Mouse (Mus musculus) CH12.LX (cell line): Measurements from ENCODE around the gene Txndc11. TPM values are rescaled to one million over a fixed set of nuclear protein-coding genes. Genes with fewer than 3 reads are reported as not detected.

Experiments
- DNase-seq: peaks from one replicate; pipeline ENCODE4 v3.0.0-alpha.2; 2013; ENCODE audit errors: extremely low read depth
- H3K27ac ChIP-seq: 2 replicates; pipeline ENCODE4 v1.5.1; 2012; ENCODE audit warnings: low read depth, mild to moderate bottlenecking, control low read depth, moderate library complexity; ENCODE audit not compliant: insufficient read depth
- H3K27me3 ChIP-seq: replicated peaks from 2 replicates; pipeline ENCODE3; 2012; ENCODE audit warnings: inconsistent platforms
- H3K36me3 ChIP-seq, 2 experiments: replicated peaks in 1 of 2; 2 replicates each; pipeline versions ENCODE3 to v1.6.1; 2012; ENCODE audit warnings: inconsistent platforms in 1 of 2, low read length in 1 of 2, mild to moderate bottlenecking in 1 of 2, mixed read lengths in 1 of 2, moderate library complexity in 1 of 2; ENCODE audit not compliant: control insufficient read depth in 1 of 2, insufficient read depth in 1 of 2
- H3K4me1 ChIP-seq, 2 experiments: 2 replicates each; pipeline ENCODE4 v1.6.1; 2012; ENCODE audit warnings: inconsistent platforms in 1 of 2, moderate library complexity in 1 of 2; ENCODE audit not compliant: insufficient read depth in 2 of 2, control insufficient read depth in 1 of 2
- H3K4me2 ChIP-seq: 2 replicates; pipeline ENCODE4 v1.6.1; 2012; ENCODE audit warnings: low read depth, mild to moderate bottlenecking, control low read depth; ENCODE audit not compliant: poor library complexity, insufficient read depth, severe bottlenecking
- H3K4me3 ChIP-seq, 3 experiments: fragments of 150-350 bp in 1 of 3; sonication (generic) in 1 of 3; replicated peaks in 1 of 3; 2 replicates each; pipeline versions ENCODE3 to v1.5.1; 2011 to 2012; ENCODE audit warnings: low read depth in 2 of 3, low read length in 2 of 3, mild to moderate bottlenecking in 2 of 3, moderate library complexity in 2 of 3, control low read depth in 1 of 3, improper control_type of control experiment in 1 of 3, inconsistent platforms in 1 of 3, mixed read lengths in 1 of 3; ENCODE audit not compliant: poor library complexity in 1 of 3
- H3K79me2 ChIP-seq: replicated peaks from 2 replicates; pipeline ENCODE4 v1.6.1; 2012; ENCODE audit warnings: mild to moderate bottlenecking, moderate library complexity; ENCODE audit not compliant: control insufficient read depth, poor library complexity, insufficient read depth, severe bottlenecking; ENCODE audit errors: extremely low read depth
- H3K9ac ChIP-seq: 2 replicates; pipeline ENCODE4 v1.6.1; 2012; ENCODE audit warnings: low read depth, mild to moderate bottlenecking, control low read depth, moderate library complexity; ENCODE audit not compliant: insufficient read depth
- H3K9me3 ChIP-seq: replicated peaks from 2 replicates; pipeline ENCODE3; 2012; ENCODE audit warnings: low read length, inconsistent platforms, mixed read lengths
- BHLHE40 ChIP-seq: IDR thresholded peaks from 2 replicates; pipeline ENCODE4 v1.6.1; 2011; ENCODE audit warnings: mild to moderate bottlenecking, low read depth, low read length, improper control_type of control experiment
- CHD1 ChIP-seq: IDR thresholded peaks from 2 replicates; pipeline ENCODE4 v1.6.1; 2012; ENCODE audit warnings: low read depth, low read length, improper control_type of control experiment, inconsistent platforms
- CTCF ChIP-seq, 2 experiments: IDR thresholded peaks in 1 of 2; conservative IDR thresholded peaks in 1 of 2; 2 replicates each; pipeline ENCODE4 v1.5.1; 2011 to 2012; ENCODE audit warnings: low read depth in 2 of 2, low read length in 2 of 2, improper control_type of control experiment in 1 of 2, inconsistent platforms in 1 of 2, mild to moderate bottlenecking in 1 of 2, moderate library complexity in 1 of 2
- E2F4 ChIP-seq: IDR thresholded peaks from 2 replicates; pipeline ENCODE4 v1.6.1; 2011; ENCODE audit warnings: low read depth, low read length, improper control_type of control experiment; ENCODE audit not compliant: insufficient replicate concordance
- ELF1 ChIP-seq: IDR thresholded peaks from 2 replicates; pipeline ENCODE4 v1.6.1; 2014; ENCODE audit warnings: low read depth, mild to moderate bottlenecking, inconsistent platforms, low read length, improper control_type of control experiment
- EP300 ChIP-seq: IDR thresholded peaks from 2 replicates; pipeline ENCODE4 v1.6.1; 2011; ENCODE audit warnings: low read length, improper control_type of control experiment
- ETS1 ChIP-seq: conservative IDR thresholded peaks from 2 replicates; pipeline ENCODE4 v1.6.1; 2012; ENCODE audit warnings: low read depth, mild to moderate bottlenecking, inconsistent platforms, low read length, improper control_type of control experiment, moderate library complexity
- GABPA ChIP-seq: IDR thresholded peaks from 2 replicates; pipeline ENCODE4 v1.6.1; 2012; ENCODE audit warnings: low read depth, low read length, improper control_type of control experiment, inconsistent platforms; ENCODE audit not compliant: insufficient replicate concordance
- HCFC1 ChIP-seq: IDR thresholded peaks from 2 replicates; pipeline ENCODE4 v1.6.1; 2012; ENCODE audit warnings: low read depth, mild to moderate bottlenecking, inconsistent platforms, low read length, improper control_type of control experiment
- IRF4 ChIP-seq: IDR thresholded peaks from 2 replicates; pipeline ENCODE4 v1.6.1; 2014; ENCODE audit warnings: low read depth, mild to moderate bottlenecking, inconsistent platforms, low read length, improper control_type of control experiment
- JUND ChIP-seq: conservative IDR thresholded peaks from 2 replicates; pipeline ENCODE4 v1.6.1; 2011; ENCODE audit warnings: low read depth, low read length, improper control_type of control experiment
- MAX ChIP-seq: IDR thresholded peaks from 2 replicates; pipeline ENCODE4 v1.6.1; 2011; ENCODE audit warnings: low read length, improper control_type of control experiment
- MAZ ChIP-seq: IDR thresholded peaks from 2 replicates; pipeline ENCODE4 v1.6.1; 2012; ENCODE audit warnings: low read depth, mild to moderate bottlenecking, inconsistent platforms, low read length, improper control_type of control experiment, moderate library complexity
- MEF2A ChIP-seq: IDR thresholded peaks from 2 replicates; pipeline ENCODE4 v1.6.1; 2014; ENCODE audit warnings: low read depth, mild to moderate bottlenecking, inconsistent platforms, low read length, improper control_type of control experiment, borderline replicate concordance
- MXI1 ChIP-seq: IDR thresholded peaks from 2 replicates; pipeline ENCODE4 v1.6.1; 2011; ENCODE audit warnings: mild to moderate bottlenecking, low read depth, low read length, improper control_type of control experiment
- NELFE ChIP-seq: IDR thresholded peaks from 2 replicates; pipeline ENCODE4 v1.6.1; 2011; ENCODE audit warnings: low read depth, low read length, improper control_type of control experiment
- NRF1 ChIP-seq: IDR thresholded peaks from 2 replicates; pipeline ENCODE4 v1.6.1; 2014; ENCODE audit warnings: low read depth, mild to moderate bottlenecking, inconsistent platforms, low read length, improper control_type of control experiment, moderate library complexity
- PAX5 ChIP-seq: IDR thresholded peaks from 2 replicates; pipeline ENCODE4 v1.6.1; 2012; ENCODE audit warnings: low read length, inconsistent platforms, mixed read lengths
- RCOR1 ChIP-seq: conservative IDR thresholded peaks from 2 replicates; pipeline ENCODE4 v1.6.1; 2012; ENCODE audit warnings: low read depth, mild to moderate bottlenecking, inconsistent platforms, low read length, improper control_type of control experiment
- SIN3A ChIP-seq: IDR thresholded peaks from 2 replicates; pipeline ENCODE4 v1.6.1; 2012; ENCODE audit warnings: low read length, improper control_type of control experiment, inconsistent platforms
- SMC3 ChIP-seq: IDR thresholded peaks from 2 replicates; pipeline ENCODE4 v1.6.1; 2011; ENCODE audit warnings: low read depth, low read length, improper control_type of control experiment
- TCF12 ChIP-seq: IDR thresholded peaks from 2 replicates; pipeline ENCODE4 v1.6.1; 2014; ENCODE audit warnings: low read depth, mild to moderate bottlenecking, inconsistent platforms, low read length, improper control_type of control experiment
- UBTF ChIP-seq: IDR thresholded peaks from 2 replicates; pipeline ENCODE4 v1.6.1; 2012; ENCODE audit warnings: low read depth, mild to moderate bottlenecking, inconsistent platforms, low read length, improper control_type of control experiment, moderate library complexity
- USF2 ChIP-seq: conservative IDR thresholded peaks from 2 replicates; pipeline ENCODE4 v1.6.1; 2011; ENCODE audit warnings: low read depth, low read length, improper control_type of control experiment
- ZC3H11A ChIP-seq: IDR thresholded peaks from 2 replicates; pipeline ENCODE4 v1.6.1; 2012; ENCODE audit warnings: low read depth, mild to moderate bottlenecking, inconsistent platforms, low read length, improper control_type of control experiment
- ZKSCAN1 ChIP-seq: IDR thresholded peaks from 2 replicates; pipeline ENCODE4 v1.6.1; 2012; ENCODE audit warnings: low read depth, inconsistent platforms, low read length, improper control_type of control experiment, borderline replicate concordance
- ZMIZ1 ChIP-seq: IDR thresholded peaks from 2 replicates; pipeline ENCODE4 v1.6.1; 2012; ENCODE audit warnings: low read depth, mild to moderate bottlenecking, inconsistent platforms, low read length, improper control_type of control experiment
- ZNF384 ChIP-seq: IDR thresholded peaks from 2 replicates; pipeline ENCODE4 v1.6.1; 2012; ENCODE audit warnings: low read depth, low read length, improper control_type of control experiment, inconsistent platforms
- dilution Hi-C: fragments of 300-500 bp; cut with MboI; formaldehyde crosslinking; loops from 2 replicates; pipeline ENCODE4 v1.14.3; 2020; ENCODE audit warnings: low sequenced_read_pairs; ENCODE audit not compliant: extremely low pct_unique_long_range_greater_than_20kb, extremely low pct_ligation_motif_present
- in situ Hi-C: fragments of 300-500 bp; cut with MboI; formaldehyde crosslinking; loops from 3 replicates; pipeline ENCODE4 v1.14.3; 2019; ENCODE audit warnings: low sequenced_read_pairs, low pct_ligation_motif_present, low pct_unique_long_range_greater_than_20kb, mixed read lengths
- polyA plus RNA-seq: library from polyadenylated mRNA; unstranded; fragments of >175 nt; gene quantifications from 2 replicates; pipeline ENCODE4 v1.2.1, GENCODE M21; 2012; ENCODE audit warnings: low read depth; ENCODE audit not compliant: insufficient read length
- total RNA-seq, 2 experiments: library from RNA; depleted of rRNA; stranded (reverse); fragments of 300-350 nt in 1 of 2; fragments of >200 nt in 1 of 2; gene quantifications; 2 replicates each; pipeline ENCODE4 v1.2.3; 2012 to 2014

Txndc11 gene
- total and polyA plus RNA-seq, 3 experiments: 40.6 to 63.2 (median 51.3) TPM

DNA sequence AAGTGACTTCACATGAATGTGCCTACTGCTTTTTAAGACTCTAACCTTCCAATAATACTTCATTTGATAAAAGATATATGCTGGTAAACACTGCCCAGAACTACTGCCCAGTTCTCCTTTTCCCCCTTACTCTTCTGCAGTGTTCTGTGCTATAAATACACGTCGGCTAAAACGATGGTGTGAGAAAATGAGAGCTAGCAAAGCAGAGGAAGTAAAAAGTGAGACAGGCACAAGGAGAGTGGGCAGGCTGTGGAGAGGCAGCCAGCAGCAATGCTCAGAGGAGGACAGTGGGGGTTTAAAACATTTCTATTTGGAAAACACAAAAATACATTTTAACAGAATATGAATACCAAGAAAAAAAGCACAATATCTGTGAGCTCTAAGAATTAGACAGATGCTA lies 41.9 kb downstream of the Txndc11 start:
- H3K4me3 ChIP-seq: no peak overlapping the region
- no peaks in the 10 kb centered on the region for H3K9me3 ChIP-seq
- H3K36me3 ChIP-seq: peaks cover 63 to 92% of the 10 kb centered on the region in 2 experiments
- H3K27ac ChIP-seq: peak overlapping the region; percentile 34; the same call in 1 of the 2 replicates
- no peaks in the 10 kb centered on the region for H3K27me3 ChIP-seq
- H3K4me1 ChIP-seq: peaks cover 18 to 92% of the 10 kb centered on the region in 2 experiments
- DNase-seq: peak; percentile 56
- dilution Hi-C loops (no loop called here), in situ Hi-C loops (loop anchor here (10.0 kb wide), 1 partner anchor 48 kb away; no protein-coding TSS in a partner anchor)
- H3K79me2 ChIP-seq: peaks cover 5% of the 10 kb centered on the region
- 0 out of 2 replicates have a peak overlapping the region, but pooled peaks have one; percentile 4 for H3K4me2 ChIP-seq
- no peak overlapping the region for H3K9ac ChIP-seq
- TF ChIP-seq EP300: no peak
- TF ChIP-seq IRF4: 0 out of 2 replicates have a peak, but pooled peaks have one; percentile 22
- TF ChIP-seq MAZ: no peak
- TF ChIP-seq PAX5: no peak
- TF ChIP-seq ETS1: 0 out of 2 replicates have a peak, but pooled peaks have one; percentile 13
- no peak for TF ChIP-seq SMC3
- no peak for TF ChIP-seq NELFE
- no peak for TF ChIP-seq ZC3H11A
- TF ChIP-seq SIN3A: no peak
- TF ChIP-seq ZNF384: no peak
- TF ChIP-seq MEF2A: peak; percentile 83
- no peak for TF ChIP-seq BHLHE40
- TF ChIP-seq UBTF: no peak
- no peak for TF ChIP-seq GABPA
- TF ChIP-seq RCOR1: no peak
- TF ChIP-seq ZMIZ1: no peak
- no peak for TF ChIP-seq MXI1
- TF ChIP-seq CHD1: no peak

GRCm38 (mm10) chr16:11092061-11092460 lies 42.4 kb downstream of the Txndc11 start:
- Histone ChIP-seq H3K4me2 (no peak overlapping the region), H3K36me3 (peaks cover 64 to 92% of the 10 kb centered on the region in 2 experiments), H3K9me3 (no peaks in the 10 kb centered on the region), H3K4me3 (no peak overlapping the region), H3K4me1 (peaks cover 18 to 94% of the 10 kb centered on the region in 2 experiments), H3K27me3 (no peaks in the 10 kb centered on the region), H3K27ac (peak overlapping the region; percentile 71), H3K79me2 (peaks cover 4% of the 10 kb centered on the region), H3K9ac (no peak overlapping the region)
- dilution Hi-C loops: no loop called here
- DNase-seq: no peak
- in situ Hi-C loops: loop anchor here (10.0 kb wide), 1 partner anchor 47 kb away; no protein-coding TSS in a partner anchor
- TF ChIP-seq UBTF (no peak), TCF12 (no peak), ELF1 (no peak), ZKSCAN1 (no peak), ETS1 (no peak), CTCF (conservative IDR thresholded peaks at IDR 0.05 in 1 of 2, IDR thresholded peaks at IDR 0.05 in 1 of 2; ENCODE audit: low read depth in 2 of 2, low read length in 2 of 2) (no peak), MXI1 (no peak), E2F4 (no peak), IRF4 (no peak), SMC3 (no peak), USF2 (no peak), HCFC1 (no peak), JUND (no peak), MAX (no peak), NRF1 (no peak)
